Mouse (Mus musculus): ENCODE data around the gene Tmem120b. TPM values are rescaled to one million over a fixed set of nuclear protein-coding genes. Genes with fewer than 3 reads are reported as not detected.

The Tmem120b gene
- polyA plus RNA-seq, 1 experiment, result not detected

DNA sequence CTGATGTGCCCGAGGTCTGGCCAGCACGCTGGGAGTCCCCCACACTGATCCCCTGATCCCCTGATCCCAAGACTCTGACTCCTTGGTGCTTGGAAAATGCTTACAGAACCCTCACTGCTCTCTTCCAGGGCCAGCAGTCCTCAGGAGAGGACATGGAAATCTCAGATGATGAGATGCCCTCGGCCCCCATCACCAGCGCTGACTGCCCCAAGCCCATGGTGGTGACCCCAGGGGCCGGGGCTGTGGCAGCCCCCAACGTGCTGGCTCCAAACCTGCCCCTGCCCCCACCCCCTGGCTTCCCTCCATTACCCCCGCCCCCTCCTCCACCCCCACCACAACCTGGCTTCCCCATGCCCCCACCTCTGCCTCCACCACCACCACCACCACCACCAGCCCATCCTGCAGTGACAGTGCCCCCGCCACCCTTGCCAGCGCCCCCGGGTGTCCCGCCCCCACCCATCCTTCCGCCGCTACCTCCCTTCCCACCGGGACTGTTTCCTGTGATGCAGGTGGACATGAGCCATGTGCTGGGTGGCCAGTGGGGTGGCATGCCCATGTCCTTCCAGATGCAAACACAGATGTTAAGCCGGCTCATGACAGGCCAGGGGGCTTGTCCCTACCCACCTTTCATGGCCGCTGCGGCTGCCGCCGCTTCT lies 83.6 kb downstream of the Tmem120b start:
- H3K27ac ChIP-seq (ENCODE audit: insufficient read depth, low read depth, low read length), result no peak overlapping the region

DNA sequence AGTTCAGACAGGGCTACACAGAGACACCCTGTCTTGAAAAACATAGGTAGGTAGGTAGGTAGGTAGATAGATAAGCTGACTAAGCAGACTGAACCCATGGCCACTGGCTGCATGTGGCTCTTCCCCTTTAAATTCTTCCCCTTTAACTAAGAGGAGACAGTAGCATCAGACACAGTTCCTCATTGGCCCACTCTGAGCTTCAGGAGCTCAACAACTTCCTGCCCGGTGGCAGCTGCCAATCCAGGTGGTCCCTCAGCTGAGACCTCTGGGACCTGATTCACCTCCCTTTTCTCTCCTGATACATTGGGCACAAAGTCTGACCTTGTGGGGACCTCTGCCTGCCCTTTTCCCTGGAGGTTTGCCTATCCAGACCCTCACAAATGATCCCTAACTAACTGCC lies 84.7 kb downstream of the Tmem120b start:
- TF ChIP-seq CTCF (IDR thresholded peaks at IDR 0.05; ENCODE audit: insufficient read depth, low read depth, low read length) (no peak), POLR2A (IDR thresholded peaks at IDR 0.05; ENCODE audit: insufficient read depth, low read depth, low read length) (no peak)
- Histone ChIP-seq H3K4me3 (ENCODE audit: insufficient read depth, low read depth, low read length) (no peak overlapping the region), H3K27ac (ENCODE audit: insufficient read depth, low read depth, low read length) (no peak overlapping the region), H3K4me1 (ENCODE audit: control insufficient read depth, insufficient read depth, low read length) (peaks cover 36% of the 10 kb centered on the region)
- 70% methylated on average over 1 of the region's 1 CpGs for WGBS

More for the DNA sequence above, 83.6 kb downstream of the Tmem120b start:
- no peak overlapping the region for H3K4me3 ChIP-seq (ENCODE audit: insufficient read depth, low read depth, low read length)
- TF ChIP-seq POLR2A (IDR thresholded peaks at IDR 0.05; ENCODE audit: insufficient read depth, low read depth, low read length) (no peak), CTCF (IDR thresholded peaks at IDR 0.05; ENCODE audit: insufficient read depth, low read depth, low read length) (no peak)
- H3K4me1 ChIP-seq (ENCODE audit: control insufficient read depth, insufficient read depth, low read length), result peaks cover 43% of the 10 kb centered on the region
- 85% methylated on average over 19 of the region's 19 CpGs for WGBS

DNA sequence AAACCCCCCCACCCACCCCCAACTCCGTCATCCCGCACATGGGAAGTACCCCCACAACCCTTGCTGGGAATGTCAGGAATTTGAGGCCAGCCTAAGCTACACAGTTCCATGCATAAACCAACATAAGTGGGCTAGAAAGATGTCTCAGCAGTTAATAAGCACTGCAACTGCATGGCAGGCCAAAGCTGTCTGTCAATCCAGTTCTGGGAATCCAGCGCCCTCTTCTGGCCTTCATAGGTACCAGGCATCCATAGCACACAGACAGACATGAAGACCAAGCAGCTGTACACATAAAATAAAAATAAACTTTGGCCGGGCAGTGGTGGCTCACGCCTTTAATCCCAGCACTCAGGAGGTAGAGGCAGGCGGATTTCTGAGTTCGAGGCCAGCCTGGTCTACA lies 87.2 kb downstream of the Tmem120b start:
- 41% methylated on average over 7 of the region's 7 CpGs for WGBS
- Histone ChIP-seq H3K4me1 (ENCODE audit: control insufficient read depth, insufficient read depth, low read length) (peaks cover 16% of the 10 kb centered on the region), H3K4me3 (ENCODE audit: insufficient read depth, low read depth, low read length) (no peak overlapping the region), H3K27ac (ENCODE audit: insufficient read depth, low read depth, low read length) (no peak overlapping the region)
- TF ChIP-seq POLR2A (IDR thresholded peaks at IDR 0.05; ENCODE audit: insufficient read depth, low read depth, low read length) (no peak), CTCF (IDR thresholded peaks at IDR 0.05; ENCODE audit: insufficient read depth, low read depth, low read length) (no peak)

DNA sequence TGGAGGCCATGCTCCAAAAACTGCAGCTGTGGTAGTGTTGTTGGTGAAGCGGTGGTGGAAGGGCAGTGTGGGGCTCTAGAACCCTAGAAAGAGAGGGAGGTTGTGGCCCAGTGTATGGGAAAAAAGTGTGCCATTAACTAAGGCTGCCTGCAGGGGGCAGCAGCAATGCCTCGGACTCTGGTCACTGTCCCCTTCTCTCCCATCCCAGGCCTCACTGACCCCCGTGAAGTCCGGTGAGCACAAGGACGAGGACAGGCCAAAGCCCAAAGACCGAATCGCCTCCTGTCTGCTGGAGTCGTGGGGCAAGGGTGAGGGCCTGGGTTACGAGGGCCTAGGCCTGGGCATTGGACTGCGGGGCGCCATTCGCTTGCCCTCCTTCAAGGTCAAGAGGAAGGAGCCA lies 88.5 kb downstream of the Tmem120b start:
- Histone ChIP-seq H3K27ac (ENCODE audit: insufficient read depth, low read depth, low read length) (no peak overlapping the region), H3K4me1 (ENCODE audit: control insufficient read depth, insufficient read depth, low read length) (peaks cover 7% of the 10 kb centered on the region), H3K4me3 (ENCODE audit: insufficient read depth, low read depth, low read length) (no peak overlapping the region)
- TF ChIP-seq CTCF (IDR thresholded peaks at IDR 0.05; ENCODE audit: insufficient read depth, low read depth, low read length) (peak; percentile 68; the same call in 1 of the 2 replicates), POLR2A (IDR thresholded peaks at IDR 0.05; ENCODE audit: insufficient read depth, low read depth, low read length) (no peak)
- 85% methylated on average over 12 of the region's 12 CpGs for WGBS

DNA sequence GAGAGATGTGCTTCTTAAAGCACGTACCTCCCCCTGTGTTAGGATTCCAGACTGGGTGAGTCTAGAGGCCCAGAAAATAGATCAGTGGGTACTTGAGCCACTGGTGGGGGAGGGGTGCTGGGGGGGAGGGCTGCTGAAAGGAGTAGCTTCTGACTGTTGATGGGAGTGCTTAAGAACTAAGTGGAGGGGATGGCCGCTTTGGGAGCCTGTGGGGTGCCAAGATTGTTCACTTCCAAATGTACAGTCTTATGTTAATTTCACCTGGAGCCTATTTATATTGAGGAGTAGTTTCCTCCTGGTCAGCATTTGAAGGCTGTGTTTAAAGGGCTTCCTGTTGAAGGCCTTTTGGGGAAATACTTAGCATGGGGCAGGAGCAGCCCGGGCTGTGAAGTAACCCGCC lies 89.8 kb downstream of the Tmem120b start:
- Histone ChIP-seq H3K4me3 (ENCODE audit: insufficient read depth, low read depth, low read length) (no peak overlapping the region), H3K27ac (ENCODE audit: insufficient read depth, low read depth, low read length) (no peak overlapping the region), H3K4me1 (ENCODE audit: control insufficient read depth, insufficient read depth, low read length) (peaks cover 6% of the 10 kb centered on the region; the same call in 1 of the 2 replicates)
- no peak for TF ChIP-seq CTCF (IDR thresholded peaks at IDR 0.05; ENCODE audit: insufficient read depth, low read depth, low read length)
- TF ChIP-seq POLR2A (IDR thresholded peaks at IDR 0.05; ENCODE audit: insufficient read depth, low read depth, low read length), result no peak
- 72% methylated on average over 4 of the region's 4 CpGs for WGBS

DNA sequence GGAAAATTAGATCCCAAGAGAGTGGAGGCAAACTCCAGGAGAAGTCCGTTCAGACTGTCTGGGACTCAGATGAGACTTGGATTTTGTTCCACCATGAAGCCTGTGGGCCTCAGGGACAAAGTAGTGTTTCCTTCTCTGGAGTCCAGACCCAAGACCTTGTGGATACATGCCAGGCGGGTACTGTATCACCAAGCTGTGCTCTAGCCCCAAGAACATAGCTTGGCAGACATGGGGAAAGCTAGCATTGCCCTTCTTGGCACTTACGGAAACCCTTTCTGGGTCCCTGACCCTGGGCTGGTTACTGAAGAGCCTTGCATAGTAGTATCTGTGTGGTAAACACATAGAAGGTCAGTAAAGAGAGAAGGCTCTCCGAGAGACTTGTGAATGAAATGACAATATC lies 91.2 kb downstream of the Tmem120b start:
- Histone ChIP-seq H3K4me3 (ENCODE audit: insufficient read depth, low read depth, low read length) (no peak overlapping the region), H3K4me1 (ENCODE audit: control insufficient read depth, insufficient read depth, low read length) (peaks cover 6% of the 10 kb centered on the region; the same call in 1 of the 2 replicates), H3K27ac (ENCODE audit: insufficient read depth, low read depth, low read length) (no peak overlapping the region)
- TF ChIP-seq POLR2A (IDR thresholded peaks at IDR 0.05; ENCODE audit: insufficient read depth, low read depth, low read length) (no peak), CTCF (IDR thresholded peaks at IDR 0.05; ENCODE audit: insufficient read depth, low read depth, low read length) (no peak)
- 90% methylated on average over 4 of the region's 4 CpGs for WGBS

DNA sequence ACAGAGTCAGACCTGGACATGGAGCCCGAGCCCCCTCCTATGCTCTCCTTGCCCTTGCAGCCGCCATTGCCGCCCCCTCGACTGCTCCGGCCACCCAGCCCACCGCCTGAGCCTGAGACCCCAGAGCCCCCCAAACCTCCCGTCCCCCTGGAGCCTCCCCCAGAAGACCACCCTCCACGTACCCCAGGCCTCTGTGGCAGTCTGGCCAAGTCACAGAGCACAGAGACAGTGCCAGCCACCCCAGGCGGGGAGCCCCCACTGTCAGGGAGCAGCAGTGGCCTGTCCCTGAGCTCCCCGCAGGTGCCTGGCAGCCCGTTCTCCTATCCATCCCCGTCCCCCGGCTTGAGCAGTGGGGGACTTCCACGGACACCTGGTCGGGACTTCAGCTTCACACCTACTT lies 91.7 kb downstream of the Tmem120b start:
- H3K4me1 ChIP-seq (ENCODE audit: control insufficient read depth, insufficient read depth, low read length), result peaks cover 6% of the 10 kb centered on the region; the same call in 1 of the 2 replicates
- no peak for TF ChIP-seq CTCF (IDR thresholded peaks at IDR 0.05; ENCODE audit: insufficient read depth, low read depth, low read length)
- TF ChIP-seq POLR2A (IDR thresholded peaks at IDR 0.05; ENCODE audit: insufficient read depth, low read depth, low read length), result no peak
- H3K27ac ChIP-seq (ENCODE audit: insufficient read depth, low read depth, low read length), result no peak overlapping the region
- WGBS, result 91% methylated on average over 15 of the region's 15 CpGs
- no peak overlapping the region for H3K4me3 ChIP-seq (ENCODE audit: insufficient read depth, low read depth, low read length)

DNA sequence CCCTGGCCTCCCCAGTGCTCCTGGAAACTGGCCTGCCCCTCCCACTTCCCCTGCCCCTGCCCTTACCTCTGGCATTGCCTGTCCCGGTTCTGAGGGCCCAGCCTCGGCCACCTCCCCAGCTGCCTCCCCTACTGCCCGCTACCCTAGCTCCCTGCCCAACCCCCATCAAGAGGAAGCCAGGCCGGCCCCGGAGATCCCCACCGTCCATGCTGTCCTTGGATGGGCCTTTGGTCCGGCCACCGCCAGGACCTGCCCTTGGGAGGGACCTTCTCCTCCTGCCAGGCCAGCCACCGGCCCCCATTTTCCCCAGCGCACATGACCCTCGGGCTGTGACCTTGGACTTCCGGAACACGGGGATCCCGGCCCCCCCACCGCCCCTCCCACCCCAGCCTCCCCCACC lies 92.1 kb downstream of the Tmem120b start:
- no peak for TF ChIP-seq CTCF (IDR thresholded peaks at IDR 0.05; ENCODE audit: insufficient read depth, low read depth, low read length)
- TF ChIP-seq POLR2A (IDR thresholded peaks at IDR 0.05; ENCODE audit: insufficient read depth, low read depth, low read length), result no peak
- Histone ChIP-seq H3K4me1 (ENCODE audit: control insufficient read depth, insufficient read depth, low read length) (peaks cover 6% of the 10 kb centered on the region; the same call in 1 of the 2 replicates), H3K27ac (ENCODE audit: insufficient read depth, low read depth, low read length) (no peak overlapping the region), H3K4me3 (ENCODE audit: insufficient read depth, low read depth, low read length) (no peak overlapping the region)
- WGBS, result 91% methylated on average over 15 of the region's 15 CpGs

DNA sequence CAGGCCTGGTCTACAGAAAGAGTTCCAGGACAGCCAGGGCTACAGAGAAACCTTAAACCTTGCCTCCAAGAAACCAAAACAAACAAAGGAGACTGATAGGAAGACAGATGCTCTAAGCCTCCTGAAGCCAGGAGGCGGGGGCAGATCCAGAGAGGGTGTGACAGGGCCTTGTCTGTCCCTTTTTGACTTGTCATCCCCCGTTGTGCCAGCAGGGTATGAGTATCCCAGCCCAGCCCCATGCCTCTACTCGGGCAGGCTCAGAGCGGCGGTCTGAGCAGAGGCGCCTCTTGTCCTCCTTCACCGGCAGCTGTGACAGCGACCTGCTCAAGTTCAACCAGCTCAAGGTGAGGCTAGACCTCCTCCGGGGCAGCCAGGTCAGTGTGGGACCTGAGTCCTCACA lies 94.7 kb downstream of the Tmem120b start:
- Histone ChIP-seq H3K4me3 (ENCODE audit: insufficient read depth, low read depth, low read length) (no peak overlapping the region), H3K4me1 (ENCODE audit: control insufficient read depth, insufficient read depth, low read length) (peaks cover 6% of the 10 kb centered on the region; the same call in 1 of the 2 replicates), H3K27ac (ENCODE audit: insufficient read depth, low read depth, low read length) (no peak overlapping the region)
- WGBS, result 81% methylated on average over 9 of the region's 9 CpGs
- TF ChIP-seq CTCF (IDR thresholded peaks at IDR 0.05; ENCODE audit: insufficient read depth, low read depth, low read length) (no peak), POLR2A (IDR thresholded peaks at IDR 0.05; ENCODE audit: insufficient read depth, low read depth, low read length) (no peak)

Data from olfactory bulb, adult 2 months (tissue).